Mouse (Mus musculus) forebrain, embryonic 16.5 days (tissue): ENCODE data around the gene Nkapd1. TPM values are rescaled to one million over a fixed set of nuclear protein-coding genes. Genes with fewer than 3 reads are reported as not detected.

Source experiments
- ATAC-seq: fragments of 200-750 bp; cut with Nextera tagmentation; 2 replicates; pipeline ENCODE4 v1.8.0; 2017; ENCODE audit warnings: mild to moderate bottlenecking, moderate library complexity
- H3K27ac ChIP-seq: fragments of 300-500 bp; sonication (generic); 2 replicates; pipeline ENCODE4 v1.5.1; 2014; ENCODE audit warnings: low read length, control low read depth
- H3K27me3 ChIP-seq: fragments of 300-500 bp; sonication (generic); replicated peaks from 2 replicates; pipeline ENCODE4 v1.6.1; 2014; ENCODE audit warnings: low read length; ENCODE audit not compliant: control insufficient read depth, insufficient read depth
- H3K36me3 ChIP-seq: fragments of 300-500 bp; sonication (generic); 2 replicates; pipeline ENCODE4 v1.6.1; 2014; ENCODE audit not compliant: control insufficient read depth, insufficient read depth
- H3K4me1 ChIP-seq: fragments of 300-500 bp; sonication (generic); replicated peaks from 2 replicates; pipeline ENCODE4 v1.6.1; 2014; ENCODE audit warnings: low read length; ENCODE audit not compliant: control insufficient read depth, insufficient read depth
- H3K4me2 ChIP-seq: fragments of 300-500 bp; sonication (generic); 2 replicates; pipeline ENCODE4 v1.6.1; 2014; ENCODE audit warnings: mild to moderate bottlenecking, low read length, control low read depth
- H3K4me3 ChIP-seq: fragments of 300-500 bp; sonication (generic); replicated peaks from 2 replicates; pipeline ENCODE4 v1.5.1; 2014; ENCODE audit warnings: mild to moderate bottlenecking, low read length, control low read depth
- H3K9ac ChIP-seq: fragments of 300-500 bp; sonication (generic); replicated peaks from 2 replicates; pipeline ENCODE4 v1.6.1; 2014; ENCODE audit warnings: low read depth, low read length, control low read depth
- H3K9me3 ChIP-seq: fragments of 300-500 bp; sonication (generic); 2 replicates; pipeline ENCODE4 v1.6.1; 2016; ENCODE audit warnings: low read length; ENCODE audit not compliant: control insufficient read depth
- WGBS: fragments of 180-500 bp; shearing (Covaris S2); extraction: QIAGEN DNeasy Blood & Tissue Kit; methylation state at CpG from one replicate; pipeline ENCODE4 v1.1.7; 2014; 5-methylcytosine and 5-hydroxymethylcytosine counted together
- polyA plus RNA-seq: library from polyadenylated mRNA; unstranded; fragments of >200 nt; fragmentation: Nextera tagmentation; extraction: Ambion mirVana; gene quantifications from 2 replicates; pipeline ENCODE4 v1.2.1, GENCODE M21; 2015

Gene Nkapd1
- polyA plus RNA-seq, 1 experiment from 2014 or later = 19.7 TPM

DNA sequence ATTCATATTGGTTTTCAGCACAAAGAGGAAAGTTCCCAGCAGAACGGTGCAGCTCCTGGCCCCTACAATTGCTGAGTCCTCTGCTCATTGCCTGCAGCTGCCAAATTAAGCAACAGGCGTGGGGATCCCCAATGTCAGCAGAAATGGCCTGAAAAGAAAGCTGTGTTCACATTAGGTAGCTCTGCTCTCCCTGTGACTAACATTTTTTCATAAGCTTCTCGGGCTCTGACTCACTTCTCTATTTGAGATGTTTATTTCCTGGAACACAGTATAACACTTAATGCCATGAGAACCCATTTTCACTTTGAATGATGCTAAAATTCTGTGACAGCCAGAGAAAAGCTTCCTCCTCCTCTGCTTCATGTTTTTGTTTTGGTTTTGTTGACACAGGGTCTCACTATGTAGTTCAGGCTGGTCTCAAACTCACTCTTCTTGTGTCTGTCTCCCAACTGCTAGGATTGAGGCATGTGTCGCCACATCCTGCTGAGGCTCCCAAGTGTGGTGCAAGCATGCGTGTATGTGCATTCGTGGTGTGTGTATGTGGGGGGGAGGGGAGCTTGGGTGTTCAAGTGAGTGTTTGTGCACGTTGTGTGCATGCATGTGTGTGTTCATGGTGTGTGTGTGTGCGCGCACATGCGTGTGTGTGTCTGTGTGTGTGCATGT lies 26.3 kb downstream of the Nkapd1 start:
- no peak overlapping the region for H3K4me3 ChIP-seq
- H3K4me1 ChIP-seq = no peaks in the 10 kb centered on the region
- H3K9me3 ChIP-seq = no peaks in the 10 kb centered on the region
- no peak overlapping the region for H3K27ac ChIP-seq
- WGBS = 75% methylated on average over 10 of the region's 10 CpGs
- no peak overlapping the region for H3K9ac ChIP-seq
- H3K4me2 ChIP-seq = no peak overlapping the region
- no peak for ATAC-seq
- no peaks in the 10 kb centered on the region; the same call in 1 of the 2 replicates for H3K36me3 ChIP-seq
- no peaks in the 10 kb centered on the region for H3K27me3 ChIP-seq

DNA sequence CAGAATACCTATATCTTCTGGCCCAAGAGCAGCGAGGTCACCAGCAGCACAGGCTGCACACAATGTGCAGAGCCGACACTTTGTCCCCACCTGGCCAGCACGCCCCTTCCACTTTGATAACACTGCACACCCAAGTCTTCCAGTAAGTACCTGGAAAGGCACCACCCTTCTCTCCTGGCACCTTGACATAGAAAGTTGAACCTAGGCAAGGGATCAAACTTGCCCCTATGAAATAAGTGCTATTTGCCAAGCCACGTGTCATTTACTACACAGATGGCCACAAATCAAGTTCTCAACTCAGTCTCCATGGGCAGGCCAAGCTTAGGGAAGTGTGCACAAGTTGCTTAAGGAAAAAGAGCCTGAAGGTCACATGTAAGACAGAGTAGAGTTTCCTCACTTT lies 30.3 kb downstream of the Nkapd1 start:
- Histone ChIP-seq H3K4me1 (no peaks in the 10 kb centered on the region), H3K4me3 (no peak overlapping the region), H3K36me3 (no peaks in the 10 kb centered on the region), H3K9me3 (no peaks in the 10 kb centered on the region), H3K4me2 (no peak overlapping the region), H3K27ac (no peak overlapping the region), H3K9ac (no peak overlapping the region), H3K27me3 (no peaks in the 10 kb centered on the region)
- 81% methylated on average over 4 of the region's 4 CpGs for WGBS
- no peak for ATAC-seq

DNA sequence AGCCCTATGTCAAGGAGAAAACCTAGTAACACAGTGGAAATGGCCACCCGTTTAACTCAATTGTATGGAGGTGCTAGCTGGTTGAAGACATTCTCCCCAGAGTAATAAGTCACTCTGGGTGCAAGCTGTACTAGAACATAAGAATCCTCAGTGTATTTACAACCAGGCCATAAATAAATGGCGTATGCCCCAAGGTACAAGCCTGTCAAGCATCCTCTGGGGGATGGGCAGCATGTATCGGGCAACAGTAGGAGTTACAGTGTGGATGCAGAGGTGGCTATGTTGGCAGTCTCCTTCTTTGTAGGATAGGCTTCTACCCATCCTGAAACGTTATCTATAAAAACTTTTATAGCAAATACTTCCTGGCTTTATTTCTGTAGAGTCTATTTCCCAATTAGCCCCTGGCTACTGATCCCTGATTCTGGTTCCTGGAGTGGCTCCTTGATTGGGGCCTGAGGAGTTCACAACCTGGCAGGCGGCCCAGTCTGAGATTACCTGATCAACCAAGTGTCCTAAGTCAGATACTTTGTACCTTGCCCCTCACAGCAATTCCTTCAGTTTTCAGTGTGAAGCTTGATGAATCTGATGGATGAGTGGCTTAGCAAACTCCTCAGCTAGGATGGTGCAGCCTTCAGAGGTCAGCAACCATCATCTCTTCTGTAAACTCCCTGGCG lies 32.0 kb downstream of the Nkapd1 start:
- H3K4me3 ChIP-seq = no peak overlapping the region
- 87% methylated on average over 6 of the region's 6 CpGs for WGBS
- H3K9ac ChIP-seq = no peak overlapping the region
- no peaks in the 10 kb centered on the region for H3K4me1 ChIP-seq
- no peak for ATAC-seq
- no peaks in the 10 kb centered on the region for H3K27me3 ChIP-seq
- H3K27ac ChIP-seq = no peak overlapping the region
- H3K4me2 ChIP-seq = no peak overlapping the region
- no peaks in the 10 kb centered on the region for H3K36me3 ChIP-seq
- H3K9me3 ChIP-seq = no peaks in the 10 kb centered on the region

DNA sequence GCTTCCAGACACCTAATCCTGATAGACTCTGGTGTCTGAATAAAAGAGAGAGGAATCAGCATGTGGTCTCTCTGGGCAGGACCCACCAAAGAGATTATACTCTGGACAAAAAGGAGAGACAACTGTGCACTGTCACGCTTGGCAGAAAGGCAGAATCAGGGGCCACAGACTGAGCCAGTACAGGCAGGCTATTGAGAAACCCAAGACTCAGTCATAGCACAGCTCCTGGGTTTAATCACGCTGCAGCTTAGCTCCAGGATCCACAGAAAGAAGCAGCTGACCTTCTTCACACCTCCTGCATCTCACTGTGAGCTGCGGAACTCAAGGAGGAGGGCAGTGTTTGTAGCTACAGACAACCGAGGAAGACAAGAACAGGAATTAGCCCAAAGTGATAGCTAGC lies 36.9 kb downstream of the Nkapd1 start:
- H3K27ac ChIP-seq = no peak overlapping the region
- no peak overlapping the region for H3K4me3 ChIP-seq
- H3K36me3 ChIP-seq = no peaks in the 10 kb centered on the region
- no peak overlapping the region for H3K9ac ChIP-seq
- H3K4me2 ChIP-seq = no peak overlapping the region
- no peak for ATAC-seq
- H3K27me3 ChIP-seq = no peaks in the 10 kb centered on the region
- no peaks in the 10 kb centered on the region for H3K4me1 ChIP-seq
- WGBS = 35% methylated on average over 4 of the region's 4 CpGs
- no peaks in the 10 kb centered on the region for H3K9me3 ChIP-seq

DNA sequence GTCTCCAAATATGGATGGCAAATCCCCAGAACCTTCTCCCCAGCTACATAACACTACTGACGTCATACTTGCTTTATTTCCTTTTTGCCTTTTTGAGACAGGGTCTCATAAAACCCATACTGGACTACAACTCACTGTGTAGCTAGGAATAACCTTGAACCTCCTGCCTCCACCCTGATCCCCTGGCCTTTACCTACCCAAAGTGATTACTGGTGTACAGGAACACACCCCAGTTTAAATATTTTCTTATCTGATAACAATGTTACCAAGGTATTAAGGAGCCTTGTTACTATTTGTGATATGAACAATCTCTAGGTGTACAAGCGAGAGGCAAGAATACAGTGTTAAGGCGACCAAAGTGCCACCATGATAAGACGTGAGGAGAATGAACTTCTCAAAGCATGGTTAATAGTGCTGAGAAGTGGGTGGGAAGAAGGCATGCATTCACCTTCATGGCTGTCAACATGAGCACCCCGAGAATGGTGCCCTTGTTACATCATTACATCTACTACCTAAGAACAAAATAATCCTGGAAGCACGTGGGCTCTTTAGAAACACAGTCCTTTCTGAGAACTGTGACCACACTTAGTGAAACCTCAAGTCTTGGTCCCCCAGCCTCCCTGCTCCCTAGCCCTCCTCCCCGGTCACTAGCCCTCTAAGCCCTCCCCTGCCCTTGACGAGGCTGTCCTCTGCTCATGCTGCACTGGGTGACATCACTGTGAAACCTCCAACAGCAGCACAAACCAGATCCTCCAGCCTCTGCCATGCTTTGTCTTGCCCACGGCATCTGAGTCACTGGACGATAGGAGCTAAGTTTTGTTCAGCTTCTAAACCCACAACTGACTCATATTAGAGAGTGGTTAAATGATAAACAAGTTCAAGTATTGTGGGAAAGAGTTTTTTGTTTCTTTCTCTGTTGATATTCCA lies 47.4 kb downstream of the Nkapd1 start:
- Histone ChIP-seq H3K4me1 (no peaks in the 10 kb centered on the region), H3K27me3 (no peaks in the 10 kb centered on the region), H3K27ac (no peak overlapping the region), H3K4me2 (no peak overlapping the region), H3K4me3 (no peak overlapping the region), H3K36me3 (no peaks in the 10 kb centered on the region), H3K9me3 (no peaks in the 10 kb centered on the region), H3K9ac (no peak overlapping the region)
- WGBS = 80% methylated on average over 10 of the region's 10 CpGs
- no peak for ATAC-seq

DNA sequence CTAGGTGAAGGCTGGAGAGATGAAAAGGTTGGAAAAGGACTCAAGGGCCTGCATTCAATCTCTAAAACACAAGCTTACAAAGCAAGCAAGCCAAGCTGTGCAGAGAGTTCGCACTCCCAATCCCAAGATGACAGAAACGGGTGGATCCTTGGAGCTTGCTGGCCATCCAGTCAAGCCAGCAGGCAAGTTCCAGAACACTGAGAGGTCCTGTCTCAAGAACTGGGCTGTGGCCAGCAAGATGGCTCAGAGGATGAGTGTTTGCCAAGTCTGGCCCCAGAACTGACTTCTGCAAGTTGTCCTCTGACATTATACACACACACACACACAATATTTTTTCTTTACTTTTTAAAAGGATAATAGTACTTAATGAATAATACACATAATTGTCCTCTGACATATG lies 49.4 kb downstream of the Nkapd1 start:
- H3K4me2 ChIP-seq = no peak overlapping the region
- H3K4me3 ChIP-seq = no peak overlapping the region
- WGBS = 85% methylated on average over 2 of the region's 2 CpGs
- no peaks in the 10 kb centered on the region for H3K4me1 ChIP-seq
- no peaks in the 10 kb centered on the region for H3K27me3 ChIP-seq
- no peak for ATAC-seq
- no peaks in the 10 kb centered on the region for H3K9me3 ChIP-seq
- no peak overlapping the region for H3K9ac ChIP-seq
- H3K27ac ChIP-seq = no peak overlapping the region
- no peaks in the 10 kb centered on the region for H3K36me3 ChIP-seq

DNA sequence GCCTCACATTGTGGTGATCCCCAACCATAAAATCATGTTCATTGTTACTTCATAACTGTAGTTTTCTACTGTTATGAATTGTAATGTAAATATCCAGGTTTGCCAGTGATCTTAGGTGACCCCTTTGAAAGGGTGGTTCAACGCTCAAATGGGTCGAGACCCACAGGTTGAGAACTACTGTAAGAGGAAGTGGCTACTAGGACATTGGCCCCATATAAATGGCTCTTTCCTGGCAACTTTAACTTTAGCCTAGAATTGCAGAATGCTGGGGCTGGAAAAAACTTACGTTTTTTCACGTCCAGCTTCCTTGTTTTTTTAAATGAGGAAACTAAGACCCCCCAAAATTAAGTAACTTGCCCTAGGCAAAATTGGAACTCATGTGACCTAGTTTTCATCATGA lies 49.9 kb downstream of the Nkapd1 start:
- Histone ChIP-seq H3K27ac (no peak overlapping the region), H3K36me3 (no peaks in the 10 kb centered on the region), H3K9me3 (no peaks in the 10 kb centered on the region), H3K4me1 (no peaks in the 10 kb centered on the region), H3K4me3 (no peak overlapping the region), H3K9ac (no peak overlapping the region), H3K4me2 (no peak overlapping the region), H3K27me3 (no peaks in the 10 kb centered on the region)
- 88% methylated on average over 4 of the region's 4 CpGs for WGBS
- no peak for ATAC-seq

DNA sequence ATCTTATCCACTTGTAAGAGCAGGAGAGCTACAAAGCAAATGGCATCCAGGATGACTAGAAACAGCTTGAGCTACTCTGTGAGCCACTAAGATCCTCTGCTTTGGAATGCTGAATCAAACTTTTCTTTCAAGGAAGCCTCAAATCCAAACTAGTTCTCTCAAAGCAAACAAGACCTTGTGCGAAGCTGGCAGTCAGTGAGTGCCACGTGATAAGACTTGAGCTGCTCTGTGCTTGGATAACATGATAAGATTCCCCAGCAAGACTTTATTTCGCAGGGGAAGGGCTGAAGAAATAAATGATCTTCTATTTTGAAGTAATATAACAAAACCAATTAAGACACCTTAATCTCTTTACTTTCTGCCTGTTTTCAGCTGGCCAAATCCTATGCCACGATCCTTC lies 51.3 kb downstream of the Nkapd1 start:
- Histone ChIP-seq H3K27me3 (no peaks in the 10 kb centered on the region), H3K4me1 (no peaks in the 10 kb centered on the region), H3K4me3 (no peak overlapping the region), H3K4me2 (no peak overlapping the region), H3K9ac (no peak overlapping the region), H3K27ac (no peak overlapping the region), H3K9me3 (no peaks in the 10 kb centered on the region), H3K36me3 (no peaks in the 10 kb centered on the region)
- 90% methylated on average over 4 of the region's 4 CpGs for WGBS
- no peak for ATAC-seq

DNA sequence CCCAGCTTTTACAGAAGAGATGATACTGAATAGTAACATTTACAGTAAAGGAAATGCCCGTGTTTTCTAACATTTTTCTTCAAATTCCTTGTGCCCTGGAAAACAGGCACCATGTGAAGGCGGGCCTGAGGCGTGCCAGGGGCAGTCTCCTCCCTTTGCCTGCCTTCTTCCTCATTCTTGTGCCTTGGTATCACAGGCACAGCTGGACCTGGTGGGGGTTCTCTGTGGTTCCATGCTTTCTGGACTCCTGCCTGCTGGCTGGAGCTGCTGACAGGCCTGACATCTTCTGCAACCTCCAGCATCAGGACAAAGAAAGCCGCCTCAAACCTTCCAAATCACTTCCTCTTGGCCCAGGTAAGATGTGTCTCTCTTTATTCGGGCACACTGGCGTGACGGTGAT lies 52.1 kb downstream of the Nkapd1 start:
- ATAC-seq = no peak
- Histone ChIP-seq H3K9me3 (no peaks in the 10 kb centered on the region), H3K27me3 (no peaks in the 10 kb centered on the region), H3K9ac (no peak overlapping the region), H3K4me2 (no peak overlapping the region), H3K4me1 (no peaks in the 10 kb centered on the region), H3K36me3 (no peaks in the 10 kb centered on the region), H3K4me3 (no peak overlapping the region), H3K27ac (no peak overlapping the region)
- WGBS = 85% methylated on average over 7 of the region's 7 CpGs
